Mouse (Mus musculus): ENCODE measurements around the gene Syndig1.

DNA sequence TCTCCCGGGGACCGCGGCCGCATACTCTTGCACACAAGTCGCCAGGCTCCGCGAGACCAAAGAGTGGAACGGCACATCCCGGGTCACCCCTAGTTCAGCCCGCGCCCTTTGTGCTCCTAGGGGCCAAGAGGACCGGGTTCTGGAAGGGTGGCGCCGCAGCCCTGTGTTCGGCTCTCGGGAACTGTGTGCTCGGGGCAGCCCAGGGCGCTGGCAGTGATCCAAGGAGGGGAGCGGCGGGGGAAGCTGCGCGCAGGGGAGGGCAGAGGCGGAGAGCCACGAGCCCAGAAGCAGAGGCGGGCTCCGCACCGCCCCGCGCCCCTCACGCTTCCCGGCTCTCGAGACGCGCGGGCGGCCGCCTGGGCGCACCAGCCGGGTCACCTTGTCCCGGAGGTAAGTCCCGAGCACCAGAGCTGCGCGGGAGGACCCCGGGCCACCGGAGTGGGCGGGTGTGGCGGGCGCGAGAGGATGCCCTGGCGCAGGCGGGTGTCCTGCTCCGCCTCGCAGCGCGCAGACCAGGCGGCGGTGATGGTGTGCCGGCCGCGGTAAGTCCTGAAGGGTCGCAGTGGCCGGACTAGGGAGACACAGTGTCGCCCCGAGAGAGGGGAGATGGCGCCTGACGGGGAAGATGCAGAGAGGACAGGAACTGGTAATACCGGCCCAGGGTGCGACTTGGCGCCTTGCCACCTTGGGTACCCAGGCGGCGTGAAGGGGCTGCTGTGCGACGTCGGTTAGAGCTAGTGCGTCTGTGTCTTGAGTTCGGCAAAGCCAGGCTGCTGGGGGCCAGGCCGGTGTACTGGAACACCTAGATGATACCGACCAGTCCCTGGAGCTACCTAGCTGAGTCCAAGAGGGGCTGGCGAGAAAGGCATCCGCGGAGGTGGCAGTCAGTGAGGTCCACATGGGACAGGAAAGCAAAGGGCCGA lies 1.8 kb downstream of the Syndig1 start, which contains the start of gene C530025M09Rik:
- TF ChIP-seq CTCF (IDR thresholded peaks at IDR 0.05; ENCODE audit: insufficient read depth, low read depth, low read length), result no peak
- TF ChIP-seq POLR2A (IDR thresholded peaks at IDR 0.05; ENCODE audit: insufficient read depth, low read depth, low read length), result no peak
